Mouse (Mus musculus) ovary, adult 2 months (tissue): ENCODE data around the gene Ubc. TPM values are rescaled to one million over a fixed set of nuclear protein-coding genes. Genes with fewer than 3 reads are reported as not detected.

Source experiments
- polyA plus RNA-seq: library from polyadenylated mRNA; depleted of rRNA; stranded (reverse); fragments of >200 nt; gene quantifications from 2 replicates; pipeline ENCODE4 v1.2.3, GENCODE M21; 2012; rRNA removed

The Ubc gene
- polyA plus RNA-seq = 1,127 and 1,227 TPM in 2 replicates

GRCm38 (mm10) chr5:125389579-125390441 lies at the start of gene Ubc:
Gene Ubc (minus strand): TSS chr5:125390202.

GRCm38 (mm10) chr5:125433793-125434337 lies 43.9 kb upstream of the Ubc start, which contains the start of gene Dhx37:
Gene Dhx37 (minus strand): TSS chr5:125434121.

GRCm38 (mm10) chr5:125389131-125389578 lies 847 bp downstream of the Ubc start, which contains the start of gene Gm10382:
Gene Gm10382 (plus strand): TSS chr5:125389322.

GRCm38 (mm10) chr5:125340547-125341262 lies 49.3 kb downstream of the Ubc start, which contains the start of gene Scarb1:
Gene Scarb1 (minus strand): TSS chr5:125341094.

Other genes with a start within 250 kb of the Ubc start
- 83.8 and 89.7 TPM in 2 replicates for gene Ncor2, start 211.0 kb downstream of the Ubc start, polyA plus RNA-seq
- gene Scarb1, start 49.1 kb downstream of the Ubc start, polyA plus RNA-seq = 880 and 1,225 TPM in 2 replicates
- 0.47 and 0.92 TPM in 2 replicates for gene Gm10382, start 880 bp downstream of the Ubc start, polyA plus RNA-seq
- gene Dhx37, start 43.9 kb upstream of the Ubc start, polyA plus RNA-seq = 30.3 and 37.8 TPM in 2 replicates
- gene Bri3bp, start 51.4 kb upstream of the Ubc start, polyA plus RNA-seq = 26.8 and 28.8 TPM in 2 replicates
- gene Aacs, start 85.6 kb upstream of the Ubc start, polyA plus RNA-seq = 64.5 and 79.1 TPM in 2 replicates
- gene Tmem132b, start 141.6 kb upstream of the Ubc start, polyA plus RNA-seq = 0.05 and 0.12 TPM in 2 replicates